Mouse (Mus musculus): ENCODE results near the gene Synj1. TPM values are rescaled to one million over a fixed set of nuclear protein-coding genes. Genes with fewer than 3 reads are reported as not detected.

The Synj1 gene
- total RNA-seq (2023) = 10 to 100 TPM; 69.0 to 84.4 TPM

GRCm38 (mm10) chr16:91011021-91011683 is at the start of gene Synj1:
Gene Synj1 (minus strand): TSS chr16:91011308.

DNA sequence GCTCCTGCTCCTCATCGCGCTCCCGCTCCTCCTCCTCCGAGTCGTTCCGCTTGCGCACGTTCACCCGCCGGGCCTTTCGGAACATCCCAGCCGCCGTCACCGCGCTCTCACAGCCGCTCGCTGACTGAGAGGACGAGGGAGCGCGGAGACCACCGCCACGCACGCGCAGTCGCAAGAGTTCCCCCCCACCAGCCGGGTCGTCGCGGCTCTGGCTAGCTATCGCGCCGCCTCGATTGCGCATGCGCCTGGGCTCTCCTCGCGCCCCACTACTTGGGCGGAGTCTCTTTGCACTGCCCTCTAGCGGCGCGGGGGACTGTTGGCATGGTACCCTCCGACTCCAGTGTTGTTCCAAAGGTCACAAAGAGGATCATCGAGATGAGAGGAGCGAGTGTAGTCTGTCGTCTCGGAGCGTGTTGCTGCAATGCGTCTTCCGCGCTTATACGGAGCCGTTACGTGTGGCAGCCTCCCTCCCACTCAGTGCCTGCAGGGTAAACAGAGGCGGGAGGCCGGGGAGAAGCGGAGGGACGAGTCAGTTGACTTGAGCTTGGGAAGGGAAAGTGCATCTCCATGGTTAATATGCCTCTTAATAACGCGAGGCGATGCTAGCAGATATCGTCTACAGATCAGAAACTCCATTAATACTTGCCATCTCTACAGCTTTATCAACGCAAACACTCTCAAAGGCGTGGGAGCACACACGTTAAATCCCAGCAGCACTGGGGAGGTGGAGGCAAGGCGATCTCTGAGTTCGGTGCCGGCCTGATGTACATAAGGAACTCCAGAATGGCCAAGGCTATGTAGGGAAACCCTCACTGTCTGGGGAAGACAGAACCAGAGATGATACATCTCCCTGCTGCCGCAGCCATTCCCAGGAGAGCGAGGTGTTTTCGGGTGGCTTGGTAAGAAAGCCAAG is 33.4 kb upstream of the Synj1 start, which contains the start of gene Paxbp1:
Gene Paxbp1 (minus strand): TSS at position 274 of the 913 bp plus-strand sequence.

GRCm38 (mm10) chr16:90934687-90935328 is 76.3 kb downstream of the Synj1 start, which contains the start of gene Cfap298:
Gene Cfap298 (minus strand): TSS chr16:90935114.

Other genes starting within 250 kb of the Synj1 start
- 10 to 100 TPM; 35.4 to 36.6 TPM for gene Urb1, start 200.9 kb downstream of the Synj1 start, total RNA-seq (2023)
- gene Eva1c, start 184.6 kb downstream of the Synj1 start, total RNA-seq (2023) = not detected
- 10 to 100 TPM; 14.1 to 20.4 TPM for gene Cfap298, start 76.2 kb downstream of the Synj1 start, total RNA-seq (2023)
- 100 to 1,000 TPM; 135 to 140 TPM for gene Paxbp1, start 33.2 kb upstream of the Synj1 start, total RNA-seq (2023)
- 1 to 10 TPM in 1 of 2 experiments, under 1 TPM in 1; 0.30 to 1.4 TPM for gene 4932438H23Rik, start 83.8 kb upstream of the Synj1 start, total RNA-seq (2023)
- gene Olig2, start 214.1 kb upstream of the Synj1 start, total RNA-seq (2023) = not detected

Measured in T-cell, adult 66 days (primary cell).